Mouse (Mus musculus) midbrain, embryonic 16.5 days (tissue): ENCODE results near the gene 4930404N11Rik. TPM values are rescaled to one million over a fixed set of nuclear protein-coding genes. Genes with fewer than 3 reads are reported as not detected.

Experiments
- ATAC-seq: fragments of 200-750 bp; cut with Nextera tagmentation; 2 replicates; pipeline ENCODE4 v1.8.0; 2017; ENCODE audit warnings: moderate TSS enrichment
- H3K27ac ChIP-seq: fragments of 300-500 bp; sonication (generic); 2 replicates; pipeline ENCODE4 v1.5.1; 2014; ENCODE audit warnings: mild to moderate bottlenecking, low read length, mixed read lengths
- H3K27me3 ChIP-seq: fragments of 300-500 bp; sonication (generic); 2 replicates; pipeline ENCODE4 v1.6.1; 2014; ENCODE audit warnings: low read depth, low read length, mixed read lengths; ENCODE audit not compliant: control insufficient read depth, insufficient read depth
- H3K36me3 ChIP-seq: fragments of 300-500 bp; sonication (generic); 2 replicates; pipeline ENCODE4 v1.6.1; 2014; ENCODE audit warnings: mild to moderate bottlenecking, low read length, moderate library complexity, mixed read lengths; ENCODE audit not compliant: control insufficient read depth, insufficient read depth
- H3K4me1 ChIP-seq: fragments of 300-500 bp; sonication (generic); 2 replicates; pipeline ENCODE4 v1.6.1; 2014; ENCODE audit warnings: mild to moderate bottlenecking, low read length, mixed read lengths; ENCODE audit not compliant: control insufficient read depth, insufficient read depth
- H3K4me2 ChIP-seq: fragments of 300-500 bp; sonication (generic); 2 replicates; pipeline ENCODE4 v1.6.1; 2014; ENCODE audit warnings: mild to moderate bottlenecking, low read length, mixed read lengths
- H3K4me3 ChIP-seq: fragments of 300-500 bp; sonication (generic); 2 replicates; pipeline ENCODE4 v1.5.1; 2014; ENCODE audit warnings: low read depth, mild to moderate bottlenecking, low read length, moderate library complexity, mixed read lengths
- H3K9ac ChIP-seq: fragments of 300-500 bp; sonication (generic); 2 replicates; pipeline ENCODE4 v1.6.1; 2014; ENCODE audit warnings: low read depth, low read length, mixed read lengths
- H3K9me3 ChIP-seq: fragments of 300-500 bp; sonication (generic); replicated peaks from 2 replicates; pipeline ENCODE4 v1.6.1; 2014; ENCODE audit warnings: mild to moderate bottlenecking, low read length, mixed read lengths; ENCODE audit not compliant: control insufficient read depth, poor library complexity, severe bottlenecking
- WGBS: fragments of 180-500 bp; shearing (Covaris S2); extraction: QIAGEN DNeasy Blood & Tissue Kit; methylation state at CpG from one replicate; pipeline ENCODE4 v1.1.7; 2014; 5-methylcytosine and 5-hydroxymethylcytosine counted together
- polyA plus RNA-seq: library from polyadenylated mRNA; unstranded; fragments of >200 nt; fragmentation: Nextera tagmentation; extraction: Ambion mirVana; gene quantifications from 2 replicates; pipeline ENCODE4 v1.2.1, GENCODE M21; 2015

Gene 4930404N11Rik
- polyA plus RNA-seq, 1 experiment from 2014 or later, result 0.63 TPM

GRCm38 (mm10) chr10:81323141-81323775 is 42.4 kb downstream of the 4930404N11Rik start:
- Histone ChIP-seq H3K4me2 (no peak overlapping the region), H3K36me3 (peaks cover 43% of the 10 kb centered on the region), H3K27ac (no peak overlapping the region), H3K4me3 (no peak overlapping the region), H3K27me3 (no peaks in the 10 kb centered on the region), H3K4me1 (peaks cover 21% of the 10 kb centered on the region), H3K9ac (no peak overlapping the region), H3K9me3 (no peaks in the 10 kb centered on the region)
- WGBS, result 93% methylated on average over 23 of the region's 23 CpGs
- ATAC-seq, result no peak

GRCm38 (mm10) chr10:81322444-81322843 is 43.2 kb downstream of the 4930404N11Rik start:
- Histone ChIP-seq H3K36me3 (peaks cover 44% of the 10 kb centered on the region), H3K27me3 (no peaks in the 10 kb centered on the region), H3K4me1 (peaks cover 21% of the 10 kb centered on the region), H3K4me3 (no peak overlapping the region), H3K4me2 (no peak overlapping the region; the same call in 1 of the 2 replicates), H3K9ac (no peak overlapping the region), H3K9me3 (no peaks in the 10 kb centered on the region), H3K27ac (no peak overlapping the region)
- WGBS, result 95% methylated on average over 27 of the region's 27 CpGs
- ATAC-seq, result no peak

- Histone ChIP-seq H3K27me3 (no peaks in the 10 kb centered on the region), H3K27ac (peak overlapping the region; percentile 88), H3K4me2 (peak overlapping the region; percentile 68), H3K4me1 (peaks cover 21% of the 10 kb centered on the region), H3K9ac (peak overlapping the region; percentile 77), H3K4me3 (peak overlapping the region; percentile 78), H3K36me3 (peaks cover 43% of the 10 kb centered on the region), H3K9me3 (no peaks in the 10 kb centered on the region)
- peak; percentile 3 for ATAC-seq
- WGBS, result 3% methylated on average over 19 of the region's 20 CpGs
Measured at GRCm38 (mm10) chr10:81321436-81321835, 44.2 kb downstream of the 4930404N11Rik start.

- under 1% methylated on average over 68 of the region's 68 CpGs for WGBS
- Histone ChIP-seq H3K27me3 (no peaks in the 10 kb centered on the region), H3K9ac (peak within 1 kb of the TSS; percentile 77), H3K4me3 (peak within 1 kb of the TSS; percentile 78), H3K4me1 (peaks cover 21% of the 10 kb centered on the region), H3K36me3 (peaks cover 41% of the 10 kb centered on the region), H3K4me2 (peak within 1 kb of the TSS; percentile 68), H3K9me3 (no peaks in the 10 kb centered on the region), H3K27ac (peak within 1 kb of the TSS; percentile 88)
- ATAC-seq, result peak; percentile 92
Measured at GRCm38 (mm10) chr10:81320550-81321347, 44.9 kb downstream of the 4930404N11Rik start, which contains the start of gene Cactin. TSS of gene Cactin (plus strand) at chr10:81321103.

- Histone ChIP-seq H3K36me3 (peaks cover 42% of the 10 kb centered on the region), H3K27ac (peak overlapping the region; percentile 88), H3K9me3 (no peaks in the 10 kb centered on the region), H3K4me1 (peaks cover 21% of the 10 kb centered on the region), H3K4me2 (peak overlapping the region; percentile 68), H3K9ac (peak overlapping the region; percentile 59), H3K27me3 (no peaks in the 10 kb centered on the region), H3K4me3 (peak overlapping the region; percentile 78)
- peak; percentile 47 for ATAC-seq
- WGBS, result under 1% methylated on average over 38 of the region's 38 CpGs
Measured at GRCm38 (mm10) chr10:81319741-81320549, 45.7 kb downstream of the 4930404N11Rik start.

- Histone ChIP-seq H3K4me2 (peak overlapping the region; percentile 68), H3K9me3 (no peaks in the 10 kb centered on the region), H3K4me3 (peak overlapping the region; percentile 78; the same call in 1 of the 2 replicates), H3K4me1 (peaks cover 21% of the 10 kb centered on the region), H3K27ac (peak overlapping the region; percentile 88), H3K36me3 (peaks cover 38% of the 10 kb centered on the region), H3K27me3 (no peaks in the 10 kb centered on the region), H3K9ac (peak overlapping the region; percentile 59)
- 46% methylated on average over 8 of the region's 8 CpGs for WGBS
- ATAC-seq, result no peak
Measured at GRCm38 (mm10) chr10:81319330-81319699, 46.3 kb downstream of the 4930404N11Rik start.

- no peak overlapping the region for H3K4me3 ChIP-seq
- no peaks in the 10 kb centered on the region for H3K27me3 ChIP-seq
- H3K27ac ChIP-seq, result no peak overlapping the region
- 92% methylated on average over 13 of the region's 13 CpGs for WGBS
- peaks cover 21% of the 10 kb centered on the region for H3K4me1 ChIP-seq
- H3K9me3 ChIP-seq, result no peaks in the 10 kb centered on the region
- H3K4me2 ChIP-seq, result peak overlapping the region; percentile 68; the same call in 1 of the 2 replicates
- peaks cover 35% of the 10 kb centered on the region for H3K36me3 ChIP-seq
- ATAC-seq, result no peak
- H3K9ac ChIP-seq, result peak overlapping the region; percentile 59; the same call in 1 of the 2 replicates
Measured at GRCm38 (mm10) chr10:81318589-81319329, 46.9 kb downstream of the 4930404N11Rik start.

GRCm38 (mm10) chr10:81317273-81317672 is 48.3 kb downstream of the 4930404N11Rik start:
- no peak for ATAC-seq
- Histone ChIP-seq H3K4me3 (no peak overlapping the region), H3K36me3 (peaks cover 36% of the 10 kb centered on the region), H3K27ac (no peak overlapping the region), H3K27me3 (no peaks in the 10 kb centered on the region), H3K9ac (no peak overlapping the region), H3K9me3 (no peaks in the 10 kb centered on the region), H3K4me1 (peaks cover 20% of the 10 kb centered on the region), H3K4me2 (no peak overlapping the region)
- WGBS, result 20% methylated on average over 20 of the region's 20 CpGs
